Mouse (Mus musculus): ENCODE measurements around the gene Hoxa5. TPM values are rescaled to one million over a fixed set of nuclear protein-coding genes. Genes with fewer than 3 reads are reported as not detected.

Gene Hoxa5
- total RNA-seq, 1 experiment from 2014 or later = 3.9 TPM

GRCm38 (mm10) chr6:52182793-52183192, 21.6 kb downstream of the Hoxa5 start:
- no peak for ATAC-seq (replicated peaks; ENCODE audit: low read depth, poor library complexity, severe bottlenecking)

- no peak for ATAC-seq (replicated peaks; ENCODE audit: low read depth, poor library complexity, severe bottlenecking)
Observed at GRCm38 (mm10) chr6:52182030-52182429, 22.4 kb downstream of the Hoxa5 start.

GRCm38 (mm10) chr6:52180726-52181125, 23.7 kb downstream of the Hoxa5 start:
- ATAC-seq (replicated peaks; ENCODE audit: low read depth, poor library complexity, severe bottlenecking) = no peak

- no peak for ATAC-seq (replicated peaks; ENCODE audit: low read depth, poor library complexity, severe bottlenecking)
Observed at GRCm38 (mm10) chr6:52180213-52180710, 24.1 kb downstream of the Hoxa5 start.

- no peak for ATAC-seq (replicated peaks; ENCODE audit: low read depth, poor library complexity, severe bottlenecking)
Observed at GRCm38 (mm10) chr6:52179690-52180089, 24.7 kb downstream of the Hoxa5 start.

GRCm38 (mm10) chr6:52178918-52179665, 25.3 kb downstream of the Hoxa5 start:
- no peak for ATAC-seq (replicated peaks; ENCODE audit: low read depth, poor library complexity, severe bottlenecking)

GRCm38 (mm10) chr6:52177806-52178205, 26.6 kb downstream of the Hoxa5 start:
- no peak for ATAC-seq (replicated peaks; ENCODE audit: low read depth, poor library complexity, severe bottlenecking)

- no peak for ATAC-seq (replicated peaks; ENCODE audit: low read depth, poor library complexity, severe bottlenecking)
Observed at GRCm38 (mm10) chr6:52177061-52177735, 27.2 kb downstream of the Hoxa5 start, which contains the start of gene 5730596B20Rik. Gene 5730596B20Rik (plus strand): TSS chr6:52177498.

GRCm38 (mm10) chr6:52176391-52176790, 28.0 kb downstream of the Hoxa5 start:
- no peak for ATAC-seq (replicated peaks; ENCODE audit: low read depth, poor library complexity, severe bottlenecking)

GRCm38 (mm10) chr6:52175864-52176263, 28.5 kb downstream of the Hoxa5 start:
- ATAC-seq (replicated peaks; ENCODE audit: low read depth, poor library complexity, severe bottlenecking) = no peak

- no peak for ATAC-seq (replicated peaks; ENCODE audit: low read depth, poor library complexity, severe bottlenecking)
Observed at GRCm38 (mm10) chr6:52174968-52175751, 29.2 kb downstream of the Hoxa5 start.

- no peak for ATAC-seq (replicated peaks; ENCODE audit: low read depth, poor library complexity, severe bottlenecking)
Observed at GRCm38 (mm10) chr6:52173648-52174047, 30.7 kb downstream of the Hoxa5 start.

- ATAC-seq (replicated peaks; ENCODE audit: low read depth, poor library complexity, severe bottlenecking) = no peak
Observed at GRCm38 (mm10) chr6:52172501-52172900, 31.9 kb downstream of the Hoxa5 start.

GRCm38 (mm10) chr6:52171938-52172337, 32.4 kb downstream of the Hoxa5 start:
- no peak for ATAC-seq (replicated peaks; ENCODE audit: low read depth, poor library complexity, severe bottlenecking)

GRCm38 (mm10) chr6:52171331-52171730, 33.1 kb downstream of the Hoxa5 start:
- ATAC-seq (replicated peaks; ENCODE audit: low read depth, poor library complexity, severe bottlenecking) = no peak

GRCm38 (mm10) chr6:52170898-52171223, 33.5 kb downstream of the Hoxa5 start:
- no peak for ATAC-seq (replicated peaks; ENCODE audit: low read depth, poor library complexity, severe bottlenecking)

- no peak for ATAC-seq (replicated peaks; ENCODE audit: low read depth, poor library complexity, severe bottlenecking)
Observed at GRCm38 (mm10) chr6:52170166-52170897, 34.1 kb downstream of the Hoxa5 start.

GRCm38 (mm10) chr6:52169499-52170165, 34.8 kb downstream of the Hoxa5 start:
- ATAC-seq (replicated peaks; ENCODE audit: low read depth, poor library complexity, severe bottlenecking) = no peak

GRCm38 (mm10) chr6:52168191-52169055, 36.0 kb downstream of the Hoxa5 start:
- no peak for ATAC-seq (replicated peaks; ENCODE audit: low read depth, poor library complexity, severe bottlenecking)
